Mouse (Mus musculus) spleen, embryonic (tissue): Measurements from ENCODE around the gene Plekhj1.

Experiments used
- CTCF ChIA-PET: fragments of 350-600 bp; sonication (Branson Sonifier 250); formaldehyde crosslinking; loops from one replicate; lab custom pipeline; 2022; lab: Charles Lee

Gene Plekhj1

GRCm38 (mm10) chr10:80798150-80799006 is at the start of gene Plekhj1, which contains the start of gene Sf3a2:
Gene Plekhj1, minus strand, starts transcription at chr10:80798626.
Gene Sf3a2, plus strand, starts transcription at chr10:80798198.
- CTCF ChIA-PET, result no interaction called here

DNA sequence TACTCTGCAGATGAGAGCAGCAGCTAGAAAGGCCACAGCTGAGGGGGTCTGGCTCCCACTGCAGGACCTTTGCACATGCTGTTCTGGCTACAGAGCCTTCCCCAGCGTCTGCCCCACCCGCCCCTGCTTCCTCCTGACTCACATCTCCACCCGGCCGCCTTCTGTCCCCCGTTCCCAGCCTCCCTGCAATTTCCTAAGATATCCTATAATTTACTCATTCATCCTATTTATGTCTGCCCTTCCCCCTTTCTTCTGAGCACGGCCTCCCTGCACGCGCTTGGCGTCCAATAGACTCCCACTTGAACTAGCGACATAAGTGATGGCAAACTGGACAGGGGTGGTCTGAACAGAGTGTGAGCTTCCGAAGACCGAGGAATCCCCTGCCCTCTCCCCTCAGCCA is 47.3 kb upstream of the Plekhj1 start:
- CTCF ChIA-PET, result no interaction called here

DNA sequence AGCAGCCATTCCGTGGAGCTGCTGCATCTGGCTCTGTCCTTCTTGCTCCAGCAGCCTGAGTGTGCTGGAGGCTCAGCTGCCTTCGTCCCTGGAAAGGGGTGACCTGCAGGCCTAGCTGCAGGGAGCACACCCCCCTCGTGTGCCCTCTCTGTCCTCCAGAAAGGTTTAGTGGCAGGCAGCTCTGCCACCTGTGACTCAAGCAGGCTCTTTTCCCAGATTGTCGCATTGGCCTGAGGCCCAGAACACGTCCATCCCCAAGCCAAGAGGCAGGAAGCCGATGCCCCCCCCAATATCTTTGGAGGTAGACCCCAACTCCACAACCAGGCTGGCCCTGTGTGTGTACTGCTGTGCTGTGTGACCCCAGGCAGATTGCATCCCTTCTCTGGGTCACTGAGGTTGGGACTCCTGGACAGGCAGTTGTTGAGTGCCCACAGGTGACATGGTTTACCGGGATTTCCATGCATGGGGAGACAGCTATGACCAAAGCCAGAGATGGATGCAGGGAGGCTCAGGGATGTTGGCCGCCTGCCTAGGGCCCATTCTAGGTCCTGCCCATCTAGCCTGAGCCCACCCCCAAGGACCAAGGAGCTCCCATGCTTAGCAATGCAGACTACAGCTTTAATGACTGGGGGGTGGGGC is 46.7 kb upstream of the Plekhj1 start:
- CTCF ChIA-PET, result no interaction called here

DNA sequence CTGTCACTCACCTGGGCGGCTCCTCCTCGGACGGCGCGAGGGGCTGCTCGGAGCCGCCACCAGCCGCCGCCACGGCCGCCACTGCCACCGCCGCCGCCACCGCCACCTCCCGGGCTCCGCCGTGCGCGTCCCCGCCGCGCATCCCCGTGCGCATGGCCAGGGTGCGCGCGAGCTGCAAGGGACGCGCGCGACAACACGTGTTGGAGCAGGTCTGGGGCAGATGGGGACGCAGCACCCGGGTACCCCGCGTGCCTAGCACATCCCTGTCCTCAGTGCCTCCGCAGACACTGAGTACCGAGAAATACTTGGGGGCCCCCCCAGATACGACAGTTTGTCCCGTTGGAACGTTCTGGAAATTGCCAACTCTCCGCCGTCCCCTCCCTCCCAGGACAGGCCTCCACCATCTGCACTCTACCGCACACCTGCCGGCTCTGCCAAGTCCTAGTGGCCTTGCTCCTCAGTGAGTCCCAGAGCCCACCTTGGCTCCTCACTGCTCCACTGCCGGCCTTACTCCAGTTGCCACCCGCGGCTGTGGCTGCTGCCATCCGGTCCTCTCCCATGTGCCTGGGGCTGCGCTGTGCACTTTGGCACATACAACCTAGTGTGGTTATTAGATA is 45.6 kb upstream of the Plekhj1 start, which contains the start of gene Lingo3:
Lingo3 (minus strand) TSS at position 109 of the 617 bp plus-strand sequence.
- CTCF ChIA-PET, result interaction anchor here (0.6 kb wide), 1 partner anchor 19 kb away, joined by 4 read pairs; no protein-coding TSS in a partner anchor

- CTCF ChIA-PET, result no interaction called here
Measured at GRCm38 (mm10) chr10:80843087-80843930, 44.9 kb upstream of the Plekhj1 start.

GRCm38 (mm10) chr10:80842334-80842733 is 43.9 kb upstream of the Plekhj1 start:
- CTCF ChIA-PET, result no interaction called here

- CTCF ChIA-PET, result no interaction called here
Measured at GRCm38 (mm10) chr10:80841685-80842084, 43.3 kb upstream of the Plekhj1 start.

- CTCF ChIA-PET, result no interaction called here
Measured at GRCm38 (mm10) chr10:80839848-80840247, 41.4 kb upstream of the Plekhj1 start.

DNA sequence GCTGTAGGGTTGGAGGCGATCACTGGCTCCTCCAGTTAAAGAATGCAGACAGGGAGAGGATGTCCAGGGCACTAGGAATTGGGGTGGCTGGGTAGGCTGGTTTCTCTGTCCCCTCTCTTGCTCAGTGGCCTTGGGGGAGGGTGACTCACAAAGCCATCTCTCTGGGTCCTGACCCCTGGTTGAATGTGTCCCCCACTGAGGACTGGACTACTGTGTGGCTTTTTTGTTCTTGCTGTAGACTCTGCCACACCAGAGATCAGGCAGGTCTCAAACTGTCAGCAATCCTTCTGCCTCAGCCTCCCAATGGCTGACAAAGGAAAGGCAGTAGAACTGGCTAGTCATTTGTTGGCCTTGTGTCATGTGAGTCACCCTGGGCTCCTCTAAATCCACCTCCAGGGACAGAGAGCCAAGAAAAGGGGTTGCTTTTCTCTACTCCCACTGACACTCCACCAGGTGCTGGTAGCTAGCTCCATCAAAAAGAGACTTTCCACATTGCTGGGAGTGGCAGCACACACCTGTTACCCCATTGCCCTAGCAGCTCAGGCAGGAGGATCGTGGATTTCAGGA is 40.0 kb upstream of the Plekhj1 start:
- CTCF ChIA-PET, result no interaction called here

DNA sequence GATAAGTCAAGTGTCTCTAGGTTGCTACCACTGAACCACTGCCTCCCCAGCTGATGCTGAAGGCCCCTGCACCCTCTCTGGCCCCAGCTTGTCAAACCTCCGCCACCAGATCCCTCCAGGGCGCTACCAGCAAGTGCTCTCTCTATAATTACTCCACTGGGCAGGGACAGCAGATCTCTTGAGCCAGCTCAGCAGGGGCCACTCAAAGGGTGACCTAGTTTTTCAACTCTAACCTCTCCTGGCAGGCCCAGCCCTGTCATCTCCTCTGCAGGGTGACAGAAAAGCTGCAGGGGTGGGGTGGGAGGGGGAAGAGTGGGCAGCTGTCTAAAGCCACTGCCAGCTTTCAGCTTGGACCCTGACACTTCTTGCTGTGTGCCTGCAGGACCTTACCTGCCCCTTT is 39.4 kb upstream of the Plekhj1 start:
- CTCF ChIA-PET, result no interaction called here

DNA sequence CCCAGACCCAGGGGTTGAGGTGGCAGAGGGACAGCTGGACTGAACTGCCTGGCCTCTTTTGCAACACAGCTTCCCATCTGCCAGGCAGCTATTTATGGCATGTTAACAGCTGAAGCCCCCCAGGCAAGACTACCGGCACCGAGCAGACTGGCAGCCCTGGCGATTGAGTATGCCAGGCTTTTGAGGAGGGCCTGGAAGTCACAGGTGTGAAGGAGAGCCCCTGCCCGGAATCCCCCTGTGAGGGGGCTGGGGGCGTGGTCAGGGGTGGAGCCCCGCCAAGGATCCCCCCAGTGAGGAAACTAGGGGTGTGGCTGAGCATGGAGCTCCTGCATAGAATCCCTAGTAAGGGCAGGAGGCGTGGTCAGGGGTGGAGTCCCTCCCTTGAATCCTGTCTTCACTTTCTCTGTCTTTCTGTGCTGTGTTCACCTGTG is 38.5 kb upstream of the Plekhj1 start:
- CTCF ChIA-PET, result interaction anchor here (0.6 kb wide), 1 partner anchor 11 kb away, joined by 16 read pairs; no protein-coding TSS in a partner anchor

DNA sequence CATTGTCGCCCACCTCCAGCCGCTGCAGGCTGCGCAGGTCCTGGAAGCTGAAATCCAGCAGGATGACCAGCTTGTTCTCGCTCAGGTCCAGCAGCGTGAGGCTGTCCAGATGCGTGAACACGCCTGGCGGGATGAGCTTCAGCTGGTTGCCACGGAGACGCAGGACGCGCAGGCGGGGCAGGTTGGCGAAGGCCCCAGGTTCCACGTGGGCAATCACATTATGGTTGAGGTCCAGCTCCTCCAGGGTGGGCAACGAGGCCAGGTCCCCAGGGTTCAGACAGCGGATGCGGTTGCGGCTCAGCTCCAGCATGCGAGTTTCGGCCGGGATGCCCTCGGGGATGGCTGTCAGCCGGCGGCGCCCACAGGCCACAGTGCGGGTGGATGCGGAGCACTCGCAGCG is 37.2 kb upstream of the Plekhj1 start:
- CTCF ChIA-PET, result no interaction called here

DNA sequence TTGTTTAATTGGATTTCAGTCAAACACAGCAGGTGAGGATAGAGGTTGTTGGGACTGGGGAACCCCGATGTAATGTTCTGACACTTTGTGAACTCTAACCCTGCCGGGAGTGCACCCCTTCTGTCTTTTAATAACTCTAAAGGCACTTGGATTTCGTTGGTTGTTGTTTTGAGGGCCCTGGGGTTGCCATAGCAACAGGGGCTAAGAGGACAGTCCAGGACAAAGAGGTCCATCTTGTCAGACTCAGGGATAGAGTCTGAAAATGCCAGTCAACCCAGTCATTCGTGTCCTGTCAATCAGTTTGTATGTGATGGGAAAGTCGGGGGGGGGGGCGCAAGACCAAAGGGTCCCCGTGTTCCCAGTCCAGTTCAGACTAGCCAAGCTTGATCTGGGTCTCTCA is 34.4 kb upstream of the Plekhj1 start:
- CTCF ChIA-PET, result no interaction called here

GRCm38 (mm10) chr10:80831136-80831535 is 32.7 kb upstream of the Plekhj1 start:
- CTCF ChIA-PET, result no interaction called here

- CTCF ChIA-PET, result interaction anchor here (1.1 kb wide), 1 partner anchor 48 kb away, joined by 3 read pairs; no protein-coding TSS in a partner anchor
Measured at GRCm38 (mm10) chr10:80829359-80830278, 31.2 kb upstream of the Plekhj1 start.

GRCm38 (mm10) chr10:80828587-80828986 is 30.2 kb upstream of the Plekhj1 start:
- CTCF ChIA-PET, result interaction anchor here (1.1 kb wide), 1 partner anchor 49 kb away, joined by 3 read pairs; no protein-coding TSS in a partner anchor

GRCm38 (mm10) chr10:80827870-80828420 is 29.5 kb upstream of the Plekhj1 start:
- CTCF ChIA-PET, result interaction anchor here (1.1 kb wide), 1 partner anchor 50 kb away, joined by 3 read pairs; no protein-coding TSS in a partner anchor

GRCm38 (mm10) chr10:80827063-80827869 is 28.8 kb upstream of the Plekhj1 start:
- CTCF ChIA-PET, result interaction anchor here (1.0 kb wide), 1 partner anchor 67 kb away, joined by 7 read pairs; no protein-coding TSS in a partner anchor
